Mouse (Mus musculus): Measurements from ENCODE around the gene Glmn.

DNA sequence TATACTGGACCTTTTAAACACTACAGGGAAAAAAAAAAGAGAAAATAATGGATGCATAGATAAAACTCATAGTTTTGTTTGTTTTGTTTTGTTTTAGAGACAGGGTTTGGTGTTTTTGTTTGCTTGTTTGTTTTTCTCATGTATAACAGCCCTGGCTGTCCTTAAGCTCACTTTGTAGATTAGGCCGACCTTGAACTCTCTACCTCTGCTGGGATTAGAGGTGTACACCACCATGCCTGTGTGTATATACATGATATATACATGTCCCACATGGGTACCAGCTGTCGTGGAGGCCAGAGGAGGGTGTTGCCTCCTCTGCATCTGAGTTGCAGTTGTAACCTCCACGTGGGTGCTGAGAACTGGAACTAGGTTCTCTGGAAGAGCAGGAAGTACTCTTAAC, 49.2 kb downstream of the Glmn start:
- TF ChIP-seq POLR2A (IDR thresholded peaks at IDR 0.05; ENCODE audit: low read depth, low read length) (no peak), CTCF (IDR thresholded peaks at IDR 0.05; ENCODE audit: extremely low read depth, insufficient read length, insufficient replicate concordance, low read depth, low read length) (no peak)
